Mouse (Mus musculus): ENCODE data around the gene Gcgr.

DNA sequence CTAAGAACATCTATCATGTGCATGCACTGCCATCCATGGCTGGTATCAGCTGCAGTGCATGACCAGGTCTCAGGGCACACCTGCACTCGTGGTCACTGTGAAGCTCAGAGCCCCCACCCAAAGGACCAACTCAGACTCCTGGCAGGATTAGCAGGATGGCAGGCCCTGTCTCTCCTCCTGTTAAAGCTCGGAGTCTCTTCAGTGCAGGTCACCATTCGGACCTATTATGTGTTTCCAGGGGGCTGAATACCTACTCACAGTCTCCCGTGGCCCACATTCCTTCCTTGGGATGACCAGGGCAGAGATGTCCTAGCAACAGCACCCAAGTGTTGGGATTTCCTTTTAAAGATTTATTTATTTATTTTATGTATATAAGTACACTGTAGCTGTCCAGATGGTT lies 13.4 kb upstream of the Gcgr start:
- TF ChIP-seq TAL1 (IDR thresholded peaks at IDR 0.05; ENCODE audit: low read length) (no peak), GATA1 (IDR thresholded peaks at IDR 0.05; ENCODE audit: low read length) (no peak)

All from erythroblast, embryonic 14.5 days (primary cell).